Mouse (Mus musculus) embryonic facial prominence, embryonic 11.5 days (tissue): ENCODE measurements around the gene Myh9. TPM values are rescaled to one million over a fixed set of nuclear protein-coding genes. Genes with fewer than 3 reads are reported as not detected.

Source experiments
- ATAC-seq: fragments of 200-750 bp; cut with Nextera tagmentation; replicated peaks from 2 replicates; pipeline ENCODE4 v1.8.0; 2017; ENCODE audit warnings: low read depth; ENCODE audit not compliant: insufficient number of reproducible peaks, low FRiP score, low TSS enrichment
- DNase-seq: peaks from one replicate; pipeline ENCODE4 v3.0.0-alpha.2; 2015; ENCODE audit warnings: low spot score
- H3K27ac ChIP-seq: fragments of 300-500 bp; sonication (generic); replicated peaks from 2 replicates; pipeline ENCODE4 v1.5.1; 2014; ENCODE audit warnings: mild to moderate bottlenecking, low read depth, low read length, control low read depth
- H3K27me3 ChIP-seq: fragments of 300-500 bp; sonication (generic); 2 replicates; pipeline ENCODE4 v1.6.1; 2014; ENCODE audit warnings: mild to moderate bottlenecking, low read length, moderate library complexity, mixed read lengths; ENCODE audit not compliant: control insufficient read depth, insufficient read depth
- H3K36me3 ChIP-seq: fragments of 300-500 bp; sonication (generic); replicated peaks from 2 replicates; pipeline ENCODE4 v1.6.1; 2014; ENCODE audit warnings: low read depth, mild to moderate bottlenecking, low read length, moderate library complexity, mixed read lengths; ENCODE audit not compliant: control insufficient read depth, insufficient read depth
- H3K4me1 ChIP-seq: fragments of 300-500 bp; sonication (generic); 2 replicates; pipeline ENCODE4 v1.6.1; 2014; ENCODE audit warnings: low read length, mixed read lengths; ENCODE audit not compliant: control insufficient read depth, insufficient read depth
- H3K4me2 ChIP-seq: fragments of 300-500 bp; sonication (generic); 2 replicates; pipeline ENCODE4 v1.6.1; 2014; ENCODE audit warnings: low read depth, mild to moderate bottlenecking, control low read depth, low read length, moderate library complexity
- H3K4me3 ChIP-seq: fragments of 300-500 bp; sonication (generic); 2 replicates; pipeline ENCODE4 v1.5.1; 2014; ENCODE audit warnings: low read depth, low read length, control low read depth
- H3K9ac ChIP-seq: fragments of 300-500 bp; sonication (generic); replicated peaks from 2 replicates; pipeline ENCODE4 v1.6.1; 2014; ENCODE audit warnings: mild to moderate bottlenecking, control low read depth, low read length
- H3K9me3 ChIP-seq: fragments of 300-500 bp; sonication (generic); replicated peaks from 2 replicates; pipeline ENCODE4 v1.6.1; 2016; ENCODE audit warnings: mild to moderate bottlenecking, low read length, inconsistent platforms, mixed read lengths; ENCODE audit not compliant: control insufficient read depth
- WGBS: fragments of 180-500 bp; shearing (Covaris S2); extraction: QIAGEN DNeasy Blood & Tissue Kit; methylation state at CpG from one replicate; pipeline ENCODE4 v1.1.7; 2014; 5-methylcytosine and 5-hydroxymethylcytosine counted together
- polyA plus RNA-seq: library from polyadenylated mRNA; unstranded; fragments of >200 nt; fragmentation: Nextera tagmentation; extraction: Ambion mirVana; gene quantifications from 2 replicates; pipeline ENCODE4 v1.2.1, GENCODE M21; 2014

Myh9 gene
- polyA plus RNA-seq, 1 experiment from 2014 or later = 23.4 TPM

- 82% methylated on average over 14 of the region's 14 CpGs for WGBS
- no peak overlapping the region for H3K4me2 ChIP-seq
- no peaks in the 10 kb centered on the region for H3K36me3 ChIP-seq
- H3K9ac ChIP-seq = no peak overlapping the region; the same call in 1 of the 2 replicates
- H3K9me3 ChIP-seq = no peaks in the 10 kb centered on the region
- ATAC-seq = no peak
- DNase-seq = no peak
- no peak overlapping the region for H3K4me3 ChIP-seq
- H3K4me1 ChIP-seq = peaks cover 12% of the 10 kb centered on the region
- H3K27me3 ChIP-seq = no peaks in the 10 kb centered on the region
- H3K27ac ChIP-seq = peak overlapping the region; percentile 91
Observed at GRCm38 (mm10) chr15:77797609-77798411, 44.2 kb downstream of the Myh9 start.

- Histone ChIP-seq H3K4me1 (peaks cover 12% of the 10 kb centered on the region), H3K27ac (no peak overlapping the region), H3K4me3 (no peak overlapping the region), H3K9ac (no peak overlapping the region), H3K27me3 (no peaks in the 10 kb centered on the region), H3K36me3 (no peaks in the 10 kb centered on the region; the same call in 1 of the 2 replicates), H3K9me3 (no peaks in the 10 kb centered on the region), H3K4me2 (no peak overlapping the region)
- 93% methylated on average over 26 of the region's 26 CpGs for WGBS
- ATAC-seq (no peak), DNase-seq (no peak)
Observed at GRCm38 (mm10) chr15:77796409-77797035, 45.5 kb downstream of the Myh9 start.

- Histone ChIP-seq H3K27ac (no peak overlapping the region), H3K36me3 (peaks cover 1% of the 10 kb centered on the region), H3K4me1 (peaks cover 9% of the 10 kb centered on the region), H3K4me2 (no peak overlapping the region), H3K9ac (no peak overlapping the region), H3K27me3 (no peaks in the 10 kb centered on the region), H3K4me3 (no peak overlapping the region), H3K9me3 (no peaks in the 10 kb centered on the region)
- 93% methylated on average over 13 of the region's 13 CpGs for WGBS
- DNase-seq (no peak), ATAC-seq (no peak)
Observed at GRCm38 (mm10) chr15:77794908-77795356, 47.0 kb downstream of the Myh9 start.

- peaks cover 7% of the 10 kb centered on the region for H3K36me3 ChIP-seq
- no peak overlapping the region for H3K4me3 ChIP-seq
- no peaks in the 10 kb centered on the region for H3K27me3 ChIP-seq
- ATAC-seq (no peak), DNase-seq (no peak)
- H3K4me1 ChIP-seq = peaks cover 6% of the 10 kb centered on the region
- no peak overlapping the region for H3K9ac ChIP-seq
- no peak overlapping the region for H3K27ac ChIP-seq
- H3K4me2 ChIP-seq = no peak overlapping the region
- 87% methylated on average over 13 of the region's 13 CpGs for WGBS
- H3K9me3 ChIP-seq = no peaks in the 10 kb centered on the region
Observed at GRCm38 (mm10) chr15:77794138-77794907, 47.7 kb downstream of the Myh9 start.

- Histone ChIP-seq H3K4me1 (peaks cover 2% of the 10 kb centered on the region), H3K36me3 (peaks cover 7% of the 10 kb centered on the region), H3K9me3 (no peaks in the 10 kb centered on the region), H3K4me2 (no peak overlapping the region), H3K4me3 (no peak overlapping the region), H3K27ac (no peak overlapping the region), H3K27me3 (no peaks in the 10 kb centered on the region), H3K9ac (no peak overlapping the region)
- DNase-seq (no peak), ATAC-seq (no peak)
- 93% methylated on average over 7 of the region's 7 CpGs for WGBS
Observed at GRCm38 (mm10) chr15:77793554-77793953, 48.4 kb downstream of the Myh9 start.

GRCm38 (mm10) chr15:77793094-77793493 is 48.9 kb downstream of the Myh9 start:
- Histone ChIP-seq H3K27me3 (no peaks in the 10 kb centered on the region), H3K4me3 (no peak overlapping the region), H3K9ac (no peak overlapping the region), H3K4me2 (no peak overlapping the region), H3K4me1 (no peaks in the 10 kb centered on the region), H3K9me3 (no peaks in the 10 kb centered on the region), H3K27ac (no peak overlapping the region), H3K36me3 (peaks cover 7% of the 10 kb centered on the region)
- ATAC-seq (no peak), DNase-seq (no peak)
- WGBS = 91% methylated on average over 4 of the region's 4 CpGs

GRCm38 (mm10) chr15:77792056-77792455 is 49.9 kb downstream of the Myh9 start:
- ATAC-seq (no peak), DNase-seq (no peak)
- H3K27me3 ChIP-seq = no peaks in the 10 kb centered on the region
- no peak overlapping the region for H3K27ac ChIP-seq
- H3K9me3 ChIP-seq = no peaks in the 10 kb centered on the region
- 88% methylated on average over 9 of the region's 9 CpGs for WGBS
- H3K4me2 ChIP-seq = no peak overlapping the region
- no peak overlapping the region for H3K4me3 ChIP-seq
- peaks cover 7% of the 10 kb centered on the region for H3K36me3 ChIP-seq
- no peaks in the 10 kb centered on the region for H3K4me1 ChIP-seq
- H3K9ac ChIP-seq = no peak overlapping the region
